Mouse (Mus musculus) adrenal gland, postnatal 4 days (tissue): Measurements from ENCODE around the gene Sav1. TPM values are rescaled to one million over a fixed set of nuclear protein-coding genes. Genes with fewer than 3 reads are reported as not detected.

Source experiments
- DNase-seq, 2 experiments: peaks; one replicate each; pipeline ENCODE4 v3.0.0; 2021 to 2022; ENCODE audit warnings: low spot score in 2 of 2, mixed read lengths in 2 of 2
- total RNA-seq, 2 experiments: library from RNA; stranded (reverse); gene quantifications; 2 replicates each; pipeline ENCODE4 v1.2.3; 2021

The Sav1 gene
- total RNA-seq, 2 experiments from 2014 or later = 47.6 to 50.0 TPM

GRCm38 (mm10) chr12:69963141-69963540 lies 23.7 kb downstream of the Sav1 start:
- no peak for DNase-seq

DNA sequence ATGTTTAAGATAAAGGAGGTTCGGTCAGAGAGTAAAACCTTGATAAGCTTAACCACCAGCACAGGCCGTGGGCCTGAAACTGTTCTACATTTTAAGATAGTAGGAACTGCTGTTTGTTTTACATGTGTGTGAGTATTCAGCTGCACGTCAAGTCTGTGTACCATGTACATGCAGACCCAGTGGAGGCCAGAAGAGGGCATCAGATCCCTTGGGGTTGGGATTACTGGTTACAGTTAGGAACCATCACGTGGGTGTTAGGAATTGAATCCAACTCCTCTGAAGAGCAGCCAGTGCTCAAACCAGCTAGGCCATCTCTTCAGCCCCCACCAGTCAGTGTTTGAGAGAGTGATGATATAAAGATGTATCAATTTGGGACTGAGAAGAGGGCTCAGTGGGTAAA lies 24.3 kb downstream of the Sav1 start:
- peak in 1 of 2 experiments; percentile 28 for DNase-seq

- DNase-seq = no peak
These were observed 29.4 kb downstream of the Sav1 start for GRCm38 (mm10) chr12:69957378-69957777.

DNA sequence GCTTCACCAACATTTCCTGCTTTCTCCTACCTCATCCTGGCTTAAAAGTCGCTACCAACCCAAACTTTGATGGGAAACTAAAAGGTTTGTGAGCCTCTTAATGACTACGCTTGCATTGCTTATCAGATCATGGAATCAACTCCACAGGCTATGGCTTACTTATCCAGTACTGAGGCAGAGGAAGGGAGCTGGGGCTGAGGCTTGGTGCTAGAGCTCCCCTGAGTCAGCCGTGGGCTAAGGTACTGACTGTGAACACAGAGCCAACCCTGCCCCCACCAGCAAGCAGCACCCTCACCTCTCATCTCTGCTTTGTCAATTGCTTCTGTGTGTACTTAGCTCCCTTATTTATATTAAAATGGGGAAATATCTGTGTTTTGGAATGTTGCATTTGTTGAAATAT lies 39.3 kb downstream of the Sav1 start:
- DNase-seq = no peak

DNA sequence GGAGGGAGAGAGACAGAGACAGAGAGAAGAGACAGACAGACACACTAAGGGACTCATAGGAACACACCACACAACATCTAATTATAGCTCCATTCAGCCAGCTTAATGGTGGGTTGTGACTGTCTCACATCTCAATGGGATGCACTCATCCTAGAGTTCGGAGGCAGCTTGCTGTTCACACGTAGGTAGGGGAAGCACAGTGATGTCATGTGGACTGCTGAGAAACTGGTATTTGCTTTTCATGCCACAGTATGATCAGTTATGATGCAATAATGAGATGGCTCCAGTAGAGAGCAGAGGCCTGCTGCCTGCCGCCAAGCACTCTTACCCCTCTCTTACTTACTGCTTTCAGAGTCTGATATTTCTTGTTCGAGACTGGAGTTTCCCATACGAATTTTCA lies 40.9 kb downstream of the Sav1 start:
- DNase-seq = no peak

GRCm38 (mm10) chr12:69941655-69942329 lies 45.0 kb downstream of the Sav1 start:
- no peak for DNase-seq

DNA sequence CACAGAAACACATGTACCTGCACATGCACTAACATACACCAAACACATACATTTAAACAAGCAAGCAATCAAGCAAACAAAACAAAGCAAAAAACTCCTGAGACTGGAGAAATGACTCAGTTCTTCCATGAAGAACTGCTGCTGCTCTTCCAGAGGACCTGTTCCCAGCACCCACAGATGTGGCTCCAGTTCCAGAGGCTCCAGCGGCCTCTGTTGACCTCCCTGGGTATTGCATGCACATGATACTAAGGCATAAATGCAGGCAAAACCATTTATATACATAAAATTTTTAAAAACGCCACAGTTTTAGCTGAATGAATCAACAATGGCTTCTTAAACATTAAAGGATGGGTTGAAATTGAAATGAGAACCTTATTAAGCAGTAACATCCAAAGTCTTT lies 47.5 kb downstream of the Sav1 start:
- DNase-seq = no peak

GRCm38 (mm10) chr12:69937731-69938130 lies 49.1 kb downstream of the Sav1 start:
- DNase-seq = no peak

- no peak for DNase-seq
These were observed 60.1 kb downstream of the Sav1 start for GRCm38 (mm10) chr12:69926716-69927115.

DNA sequence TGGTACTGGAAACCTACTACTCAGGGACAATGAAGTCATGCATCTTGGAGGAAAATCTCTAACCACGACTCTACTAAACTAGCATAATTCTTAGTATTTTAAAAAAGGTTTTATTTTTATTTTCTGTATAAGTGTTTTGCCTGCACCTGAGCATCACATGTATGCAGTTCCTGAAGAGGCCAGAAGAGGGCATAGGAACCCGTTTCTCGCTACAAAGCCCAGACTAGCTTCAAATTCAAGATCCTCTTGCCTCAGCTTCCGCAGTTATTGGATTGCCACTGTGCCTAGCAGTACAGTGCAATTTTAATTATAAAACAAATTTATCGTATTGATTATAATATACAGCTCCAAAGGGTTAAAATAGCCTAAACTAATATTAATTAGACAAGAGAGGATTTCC lies 62.8 kb downstream of the Sav1 start:
- no peak for DNase-seq

- no peak for DNase-seq
These were observed 63.2 kb downstream of the Sav1 start for GRCm38 (mm10) chr12:69923603-69924002.

DNA sequence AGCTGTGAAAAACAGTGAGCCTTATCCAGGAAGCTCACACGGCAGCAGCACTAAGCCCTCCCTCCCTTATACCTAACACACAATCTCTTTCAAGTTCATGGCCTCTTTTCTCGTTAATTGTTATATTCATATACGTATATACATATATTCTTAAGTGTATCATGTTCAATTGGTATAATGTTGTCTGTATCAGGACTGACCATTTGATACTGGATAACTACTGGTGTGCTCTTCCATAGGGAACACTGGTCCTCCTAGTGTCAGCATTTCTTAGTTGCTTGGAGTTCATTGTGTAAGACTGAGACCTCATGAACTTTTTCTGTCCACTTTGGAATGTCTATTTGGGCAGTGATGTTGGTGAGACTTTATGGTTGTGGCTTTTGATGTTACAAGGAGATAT lies 63.7 kb downstream of the Sav1 start:
- no peak for DNase-seq

GRCm38 (mm10) chr12:69922099-69922498 lies 64.7 kb downstream of the Sav1 start:
- no peak for DNase-seq

GRCm38 (mm10) chr12:69917870-69918269 lies 68.9 kb downstream of the Sav1 start:
- DNase-seq = no peak

Other genes with a start within 250 kb of the Sav1 start
- gene Cdkl1, start 195.7 kb downstream of the Sav1 start, total RNA-seq = 10 to 100 TPM in 1 of 2 experiments, 1 to 10 TPM in 1; 6.5 to 23.4 TPM
- 10 to 100 TPM; 13.7 to 14.3 TPM for gene Atl1, start 94.4 kb downstream of the Sav1 start, total RNA-seq
- 10 to 100 TPM; 41.2 to 45.8 TPM for gene Map4k5, start 93.8 kb downstream of the Sav1 start, total RNA-seq
- gene Nin, start 126.7 kb upstream of the Sav1 start, total RNA-seq = 10 to 100 TPM; 44.6 to 45.0 TPM
- gene Abhd12b, start 167.1 kb upstream of the Sav1 start, total RNA-seq = not detected
- 10 to 100 TPM; 29.5 to 37.0 TPM for gene Pygl, start 244.5 kb upstream of the Sav1 start, total RNA-seq